Mouse (Mus musculus) urinary bladder, postnatal 36 days (tissue): ENCODE measurements around the gene Slc35e3.

Experiments
- DNase-seq, 2 experiments: peaks; one replicate each; pipeline ENCODE4 v3.0.0; 2022; ENCODE audit warnings: low spot score in 2 of 2, mixed read lengths in 1 of 2

Slc35e3 gene

DNA sequence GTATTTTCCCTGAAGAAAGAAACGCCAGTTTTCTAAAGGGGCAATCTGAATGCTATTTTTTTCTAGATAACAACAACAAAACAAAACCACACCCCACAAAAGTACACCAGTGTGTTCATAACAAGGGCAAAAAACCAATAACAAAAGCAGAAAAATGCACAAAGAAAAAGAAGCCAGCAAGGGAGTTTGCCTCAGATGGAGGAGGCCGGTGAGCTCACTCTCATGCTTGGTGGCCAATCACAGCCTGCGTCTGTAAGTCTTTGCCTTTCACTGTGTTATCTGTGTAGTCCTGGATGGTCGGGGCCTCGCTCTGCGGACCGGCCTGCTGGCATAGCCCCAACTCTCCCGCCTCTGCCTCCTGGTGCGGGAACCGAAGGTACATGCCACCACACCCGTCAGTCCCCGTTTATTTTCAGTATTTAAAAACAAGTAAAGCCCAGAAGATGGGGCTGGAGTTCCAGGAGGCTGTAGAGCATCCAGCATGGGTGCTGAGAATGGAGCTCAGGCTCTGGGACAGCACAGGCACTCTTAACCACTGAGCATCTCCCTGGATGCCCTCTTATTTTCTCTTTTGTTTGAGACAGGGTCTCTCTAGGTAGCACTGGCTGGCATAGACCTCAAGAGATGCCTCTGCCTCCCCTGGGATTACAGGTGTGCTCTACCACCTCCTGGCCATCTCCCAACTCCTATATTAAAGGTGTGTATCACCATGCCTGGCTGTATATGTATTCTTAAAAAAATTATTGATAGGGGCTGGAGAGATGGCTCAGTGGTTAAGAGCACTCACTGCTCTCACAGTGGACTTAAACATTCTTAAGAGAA, 30.3 kb upstream of the Slc35e3 start:
- no peak for DNase-seq

DNA sequence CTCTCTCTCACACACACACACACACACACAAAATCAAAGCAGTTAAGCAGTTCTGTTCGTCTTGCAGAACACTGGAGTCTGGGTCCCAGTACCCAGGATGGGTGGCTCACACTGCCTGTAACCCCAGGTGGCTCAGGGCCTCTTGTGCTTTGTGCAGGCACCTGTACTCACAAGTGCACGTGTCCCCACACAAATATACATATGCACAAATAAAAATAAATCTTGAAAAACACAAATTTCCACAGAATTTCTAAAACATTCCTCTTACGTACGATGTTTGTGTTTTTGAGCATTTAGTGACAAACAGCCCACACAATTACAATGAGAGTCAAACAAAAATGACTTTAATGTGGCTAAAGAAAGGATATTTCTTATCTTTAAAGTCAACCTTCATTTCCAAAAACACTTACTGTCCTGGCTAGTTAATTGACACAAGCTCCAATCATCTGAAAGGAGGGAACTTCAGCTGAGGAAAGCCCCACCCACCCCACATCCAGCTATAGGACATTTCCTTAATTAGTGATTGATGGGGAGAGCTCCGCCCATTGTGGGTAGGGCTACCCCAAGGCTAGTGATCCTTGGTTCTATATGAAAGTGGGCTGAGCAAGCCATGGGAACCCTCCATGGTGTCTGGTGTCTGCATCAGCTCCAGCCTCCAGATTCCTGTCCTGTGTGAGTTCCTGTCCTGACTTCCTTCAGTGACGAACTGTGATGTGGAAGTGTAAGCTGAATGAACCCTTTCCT, 29.4 kb upstream of the Slc35e3 start:
- no peak for DNase-seq

DNA sequence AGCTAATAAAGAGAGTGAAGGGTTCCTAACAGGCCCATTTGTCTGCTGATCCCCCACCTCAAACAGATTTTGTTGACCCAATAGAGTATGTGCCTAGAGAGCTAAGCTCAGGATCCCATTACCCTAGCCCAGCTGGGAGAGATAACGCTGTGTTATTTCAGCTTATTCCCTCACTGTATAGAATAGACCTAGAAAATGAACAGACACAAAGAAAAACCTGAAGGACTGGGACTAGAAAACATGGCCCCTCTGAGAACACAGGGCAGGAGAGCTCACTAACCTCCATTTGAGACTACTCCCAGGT, 28.6 kb upstream of the Slc35e3 start:
- DNase-seq = no peak

DNA sequence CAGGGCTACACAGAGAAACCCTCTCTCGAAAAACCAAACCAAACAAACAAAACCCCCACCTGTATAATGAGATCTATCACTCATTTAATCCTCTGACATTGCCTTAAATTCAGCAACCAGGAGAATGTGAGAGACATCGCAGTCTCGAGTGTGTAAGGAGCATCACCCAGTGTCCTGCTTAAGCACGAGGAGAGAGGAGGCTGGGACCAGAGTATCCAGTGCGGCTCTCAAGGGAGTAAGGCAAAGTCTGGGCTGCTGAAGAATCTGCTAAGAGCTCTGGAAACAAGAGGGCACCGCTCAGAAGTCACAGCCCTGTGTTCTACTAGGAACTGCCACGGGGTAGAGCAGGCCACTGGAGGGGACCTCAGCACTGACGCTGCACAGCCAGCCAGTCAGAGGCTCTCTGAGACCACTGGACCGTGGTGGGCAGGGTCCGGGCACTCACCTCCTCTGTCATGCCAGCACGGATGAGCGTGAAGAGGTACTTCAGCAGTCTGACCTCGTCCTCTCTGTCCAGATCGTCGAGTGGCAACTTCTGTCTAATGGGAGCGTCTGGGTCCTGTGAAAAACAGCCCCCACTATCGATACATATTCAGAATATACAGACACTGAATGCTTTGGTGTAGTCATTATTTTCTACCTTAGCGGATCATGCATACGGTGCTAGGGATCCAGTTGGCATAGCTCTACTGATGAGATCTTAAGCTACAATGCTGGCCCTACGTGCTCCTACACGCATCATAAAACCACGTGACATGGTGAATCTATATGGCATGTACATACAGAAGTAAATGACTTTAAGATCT, 28.0 kb upstream of the Slc35e3 start:
- no peak for DNase-seq

DNA sequence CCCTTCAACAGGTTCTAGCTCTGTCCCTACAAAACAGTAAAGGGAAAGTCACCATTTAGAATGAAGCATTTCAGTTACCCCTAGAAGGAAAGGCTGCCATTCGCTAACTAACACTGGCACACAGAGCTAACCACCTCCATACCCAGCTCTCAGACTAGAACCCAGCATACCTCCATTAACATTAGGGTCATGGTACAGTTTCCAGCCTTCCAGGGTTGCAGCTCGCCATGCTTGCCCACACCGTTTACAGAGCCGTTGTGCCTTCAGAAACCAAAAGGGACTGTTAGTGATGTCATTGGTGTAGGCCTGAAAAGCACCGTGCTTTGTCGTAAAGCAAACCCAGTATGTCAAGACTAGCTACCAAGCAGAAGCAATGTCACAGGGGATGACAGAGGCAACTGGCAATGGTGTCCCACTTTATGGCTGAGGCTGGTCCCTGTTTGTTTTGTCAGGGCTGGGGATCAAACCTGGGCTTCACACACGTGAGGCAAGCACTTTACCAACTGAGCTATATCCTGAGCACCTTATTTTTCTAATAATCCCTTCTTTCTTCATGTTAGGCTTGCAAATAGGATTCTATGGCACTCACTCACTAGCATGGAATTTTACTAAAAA, 27.0 kb upstream of the Slc35e3 start:
- no peak for DNase-seq

DNA sequence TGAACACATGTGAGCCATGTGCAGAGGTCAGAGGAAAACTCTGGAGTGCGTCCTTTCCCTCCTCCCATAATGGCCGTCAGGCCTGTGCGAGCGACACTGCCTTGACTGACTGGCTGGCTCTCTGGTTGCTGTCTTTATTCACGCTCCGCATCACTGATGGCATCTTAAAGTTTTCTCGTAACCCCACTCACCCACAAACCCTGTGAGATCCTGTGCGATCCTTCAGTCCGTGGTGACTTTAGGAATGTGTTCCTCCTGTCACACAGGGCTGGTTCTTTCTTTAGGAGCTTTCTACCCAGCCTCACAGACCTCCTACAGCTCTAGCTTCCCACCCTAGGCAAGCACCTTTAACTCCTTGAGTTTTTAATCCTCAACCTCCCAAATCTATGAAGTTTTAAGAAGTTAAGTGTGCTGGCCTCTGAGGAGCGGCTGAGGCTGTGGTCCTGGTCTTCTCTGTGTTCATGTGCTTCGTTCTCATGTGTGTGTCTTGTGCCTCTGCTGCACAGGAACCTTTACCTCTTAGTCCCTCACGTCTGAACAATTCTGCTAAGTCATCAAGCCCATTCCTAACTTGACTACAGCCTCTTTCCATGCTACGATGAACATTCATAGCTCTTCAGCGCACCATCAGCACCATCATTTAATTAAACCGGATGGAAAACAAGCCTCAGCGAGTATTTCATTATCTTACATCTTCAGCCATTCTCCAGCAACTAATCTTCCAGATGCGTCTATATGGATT, 26.4 kb upstream of the Slc35e3 start:
- DNase-seq = no peak

DNA sequence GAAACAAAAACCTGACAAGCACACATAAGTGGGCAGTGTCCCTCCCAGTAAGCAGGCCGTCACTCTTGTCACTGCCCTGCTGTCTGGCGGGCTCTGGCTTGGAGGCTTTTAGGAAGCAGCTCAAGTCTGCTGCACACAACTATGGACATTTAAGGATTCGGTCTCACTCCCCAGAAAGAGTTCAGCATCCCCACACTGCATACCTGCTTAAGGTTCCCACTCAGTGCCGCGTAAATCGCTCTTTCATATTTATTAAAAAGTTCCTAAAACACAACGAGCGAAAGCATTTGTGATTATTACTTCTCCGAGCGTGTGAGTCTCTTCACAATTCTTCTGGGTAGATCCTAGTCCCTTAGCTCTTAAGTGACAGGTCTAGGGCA, 25.0 kb upstream of the Slc35e3 start:
- DNase-seq = no peak

DNA sequence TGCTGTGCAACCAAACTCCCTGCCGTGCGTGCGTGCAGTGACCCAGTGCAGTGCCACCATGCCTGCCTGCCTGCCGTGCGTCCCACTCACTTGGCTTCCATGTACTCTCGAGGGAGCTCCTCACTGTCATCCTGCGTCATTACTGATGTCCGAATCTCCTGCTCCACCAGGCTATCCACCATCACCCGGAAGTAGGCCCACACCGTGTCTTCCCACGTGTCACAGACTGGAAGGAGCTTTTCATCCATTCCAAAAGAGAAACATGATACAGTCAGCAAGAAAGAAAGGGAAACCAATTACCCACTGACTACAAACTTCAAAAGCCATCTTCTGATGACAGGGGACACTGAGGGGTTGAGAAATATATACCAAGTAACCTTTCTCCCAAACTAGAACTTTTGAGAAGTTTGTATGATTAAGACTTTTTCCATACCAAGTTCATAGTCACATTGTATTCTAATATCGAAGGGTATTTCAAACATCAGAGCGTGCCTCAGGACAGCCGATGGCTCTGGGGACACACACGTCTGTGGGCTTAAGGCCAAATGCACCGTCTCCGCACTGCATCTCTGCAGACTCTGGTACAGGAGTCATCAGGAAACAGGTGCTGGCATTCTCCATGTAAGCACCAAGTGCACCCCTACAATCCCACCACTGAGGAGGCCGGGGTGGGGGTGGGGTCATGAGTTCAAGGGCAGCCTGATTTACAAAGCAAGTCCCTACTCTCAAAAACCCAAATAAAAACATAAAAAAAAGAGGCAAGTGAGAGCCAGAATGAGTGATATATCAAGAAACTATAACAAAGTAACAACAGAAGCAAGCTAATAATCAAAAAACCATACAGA, 24.3 kb upstream of the Slc35e3 start:
- DNase-seq = no peak

DNA sequence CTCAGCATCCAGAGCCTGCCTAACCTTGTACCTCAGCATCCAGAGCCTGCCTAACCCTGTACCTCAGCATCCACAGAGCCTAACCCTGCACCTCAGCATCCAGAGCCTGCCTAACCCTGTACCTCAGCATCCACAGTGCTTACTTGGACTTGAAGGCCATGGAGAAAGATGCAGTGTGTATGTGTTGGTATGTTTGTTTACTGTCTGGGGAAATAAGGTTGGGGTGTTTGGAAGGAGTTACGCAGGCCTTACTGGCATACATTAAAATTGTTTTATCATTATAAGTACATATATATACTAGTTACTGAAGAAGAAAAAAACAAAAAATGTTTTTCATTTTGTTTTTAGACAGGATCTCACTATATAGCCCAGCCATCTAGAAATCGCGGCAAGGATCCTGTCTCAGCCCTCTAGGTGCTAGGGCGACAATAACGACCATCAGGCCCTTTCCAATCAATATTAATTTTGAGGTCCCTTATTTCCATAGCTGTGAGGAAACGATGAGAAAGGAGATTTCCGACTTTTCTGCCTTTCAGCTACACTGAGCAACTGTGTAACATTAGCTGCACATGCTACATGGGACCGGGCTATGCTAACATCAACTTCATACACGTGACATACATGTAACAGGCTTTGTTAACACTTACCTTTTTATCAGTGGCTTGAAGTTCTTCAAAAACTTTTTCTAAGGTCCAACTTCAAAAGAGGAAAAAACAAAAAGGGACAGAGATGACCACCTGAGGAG, 23.5 kb upstream of the Slc35e3 start:
- DNase-seq = no peak

DNA sequence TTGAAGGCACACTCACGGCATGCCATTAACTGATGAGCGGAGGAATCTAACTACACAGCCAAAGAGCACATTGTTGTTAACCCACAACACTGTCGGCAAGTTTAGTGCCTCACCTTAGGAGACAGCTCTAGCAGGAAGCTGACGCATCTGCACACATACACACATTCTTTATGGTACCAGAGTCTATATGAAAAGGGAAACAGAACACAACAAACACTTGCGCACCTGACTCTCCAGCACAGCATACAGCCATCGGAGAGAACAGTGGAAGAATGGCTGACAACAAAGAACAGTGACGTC, 21.9 kb upstream of the Slc35e3 start:
- DNase-seq = no peak

DNA sequence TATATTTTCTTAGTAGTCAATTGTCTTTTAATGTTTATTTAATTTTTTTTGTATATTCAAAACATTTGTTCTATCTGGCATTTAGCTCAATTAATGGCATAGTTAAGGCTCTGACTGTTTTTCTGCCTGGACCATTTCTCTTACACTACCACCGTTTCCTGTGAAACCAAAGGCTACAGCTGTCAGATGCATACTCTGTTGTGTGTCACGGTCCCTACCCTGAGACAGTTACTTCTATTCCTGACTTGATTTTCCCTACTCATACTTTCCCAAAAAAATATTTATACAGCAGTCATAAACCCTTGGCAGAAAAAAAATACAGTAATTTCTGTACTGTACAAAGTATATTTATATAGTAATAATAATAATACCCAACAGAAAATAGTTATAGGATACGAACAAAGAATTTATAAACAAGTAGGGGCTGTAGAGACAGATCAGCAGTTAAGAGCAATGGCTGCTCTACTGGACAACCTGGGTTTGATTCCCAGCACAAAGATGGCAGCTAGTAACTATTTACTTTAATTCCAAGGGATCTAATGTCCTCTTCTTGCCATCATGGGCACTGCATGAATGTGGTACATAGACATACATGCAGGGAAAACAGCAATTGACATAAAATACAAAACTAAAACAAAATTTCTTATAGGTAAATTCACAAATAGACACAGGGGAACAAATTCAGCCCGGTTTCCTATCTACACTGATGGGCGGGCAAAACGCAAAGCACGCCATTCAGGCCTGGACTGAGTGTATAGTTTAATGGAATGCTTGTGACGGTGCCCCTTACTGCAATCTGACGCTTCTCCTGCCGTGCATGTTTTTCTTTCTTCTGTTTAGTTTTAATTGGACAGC, 21.3 kb upstream of the Slc35e3 start:
- no peak for DNase-seq

DNA sequence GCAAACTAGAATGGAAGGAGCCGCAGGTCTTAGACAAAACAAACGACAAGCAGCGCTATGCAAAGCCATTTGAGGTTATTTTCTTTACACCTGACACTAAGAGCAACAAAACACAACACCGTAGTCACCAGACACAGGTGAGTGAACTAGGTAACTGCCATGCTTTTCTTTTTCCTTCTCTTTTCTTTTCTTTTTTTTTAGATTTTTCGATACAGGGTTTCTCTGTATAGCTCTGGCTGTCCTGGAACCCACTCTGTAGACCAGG, 20.7 kb upstream of the Slc35e3 start:
- no peak for DNase-seq

DNA sequence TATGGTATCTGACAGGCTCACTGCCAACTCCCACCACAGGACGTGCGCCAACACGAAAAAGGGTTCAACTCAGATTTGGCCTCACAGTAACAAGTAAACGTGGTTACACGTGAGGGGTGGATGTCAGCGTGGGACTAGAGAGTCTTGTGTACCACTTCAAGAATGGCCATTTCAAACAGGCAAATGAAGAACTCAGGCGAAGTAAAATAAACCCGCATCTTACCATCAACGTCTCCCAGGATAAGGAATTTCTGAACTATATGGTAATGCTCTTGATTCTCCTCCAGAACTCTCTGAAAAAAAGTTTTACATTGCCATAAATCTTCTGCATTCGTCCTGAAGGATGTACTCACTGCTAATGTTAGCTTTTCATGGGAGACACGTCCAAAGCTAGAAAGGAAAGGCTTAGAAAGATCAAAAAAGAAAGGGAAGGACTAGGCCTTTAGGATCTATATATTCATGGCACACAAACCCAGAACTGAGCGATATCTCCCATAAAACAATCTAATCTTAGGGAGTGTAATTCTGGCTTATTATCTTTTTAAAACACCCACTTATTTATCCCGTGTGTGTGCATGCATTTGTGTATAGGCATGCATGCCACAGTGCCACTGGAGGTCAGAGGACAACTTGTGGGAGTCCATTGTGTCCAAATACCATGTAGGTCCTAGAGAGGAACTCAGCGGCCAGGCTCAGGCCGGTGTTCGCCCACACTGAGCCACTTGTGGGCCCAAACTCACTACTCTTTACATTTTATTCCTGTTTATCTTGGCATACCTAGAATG, 20.1 kb upstream of the Slc35e3 start:
- DNase-seq = no peak

DNA sequence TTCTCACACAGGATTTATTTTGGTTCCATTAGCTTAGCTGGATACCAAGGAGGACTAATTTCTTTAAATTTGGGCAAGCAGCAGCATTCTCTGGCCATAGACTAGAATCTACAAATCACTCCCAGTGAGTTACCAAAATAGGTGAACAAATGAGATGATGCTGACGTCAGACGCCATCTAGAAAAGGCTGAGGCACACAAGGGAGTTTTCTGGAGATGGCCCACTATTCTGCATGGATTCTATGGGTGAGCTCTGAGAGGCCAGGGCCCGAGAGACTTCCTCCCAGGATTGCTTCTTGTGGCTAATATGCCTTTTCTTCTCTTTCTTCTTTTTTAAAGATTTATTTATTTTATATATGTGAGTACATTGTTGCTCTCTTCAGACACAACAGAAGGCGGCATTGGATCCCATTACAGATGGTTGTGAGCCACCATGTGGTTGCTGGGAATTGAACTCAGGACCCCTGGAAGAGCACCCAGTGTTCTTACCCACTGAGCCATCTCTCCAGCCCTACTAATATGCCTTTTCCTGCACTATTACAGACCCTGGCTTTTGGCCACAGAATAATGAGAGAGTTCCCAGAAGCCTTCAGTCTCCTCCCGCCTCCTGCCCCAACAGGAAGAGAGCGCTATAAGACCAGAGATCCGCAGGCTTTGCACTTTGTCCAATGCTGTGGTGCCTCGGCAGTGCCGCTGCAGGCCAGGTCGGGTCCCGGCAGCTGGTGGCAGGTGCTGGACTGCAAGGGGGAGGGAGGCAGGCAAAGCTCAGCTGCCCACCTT, 19.1 kb upstream of the Slc35e3 start:
- DNase-seq = no peak

DNA sequence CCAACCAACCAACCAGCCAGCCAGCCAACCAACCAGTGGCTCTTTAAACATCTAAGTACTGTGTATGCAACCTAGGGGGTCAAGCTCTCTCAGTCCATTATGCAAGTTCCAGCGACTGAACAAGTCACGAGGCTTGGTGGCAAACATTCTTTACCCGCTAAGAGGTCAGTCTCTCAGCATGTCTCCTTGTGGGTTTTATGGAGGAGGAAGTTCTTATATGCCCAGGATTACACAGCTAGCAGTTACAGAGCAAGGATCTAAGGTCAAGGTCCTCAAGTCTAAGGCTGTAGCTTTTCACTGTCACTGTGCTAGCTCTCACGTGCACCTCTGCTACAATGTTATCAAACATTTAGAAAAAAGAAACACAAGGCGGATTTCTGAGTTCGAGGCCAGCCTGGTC, 18.4 kb upstream of the Slc35e3 start:
- no peak for DNase-seq

DNA sequence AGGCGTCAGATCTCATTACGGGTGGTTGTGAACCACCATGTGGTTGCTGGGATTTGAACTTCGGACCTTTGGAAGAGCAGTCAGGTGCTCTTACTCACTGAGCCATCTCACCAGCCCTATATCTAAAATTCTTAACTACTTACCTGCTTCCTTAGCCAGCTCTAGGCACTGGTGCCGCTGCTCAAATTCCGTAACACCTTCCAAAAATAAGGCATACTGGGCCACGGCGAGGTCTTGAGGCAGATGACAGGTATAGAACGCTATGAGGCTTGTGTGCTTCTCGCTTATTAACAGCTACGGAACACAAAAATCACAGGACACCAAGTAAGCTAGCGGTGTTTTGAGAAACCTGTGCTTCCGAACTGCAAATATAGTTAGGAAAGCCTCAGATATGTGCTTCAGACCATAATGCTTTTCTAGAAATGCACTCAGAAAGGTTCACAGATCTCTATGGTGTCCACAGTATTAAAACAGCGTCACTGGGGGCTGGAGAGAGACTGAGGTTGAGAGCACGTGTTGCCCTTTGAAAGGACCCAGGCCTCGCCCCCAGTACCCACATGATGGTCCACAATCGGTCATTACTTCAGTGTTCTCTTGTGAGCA, 17.5 kb upstream of the Slc35e3 start:
- no peak for DNase-seq

DNA sequence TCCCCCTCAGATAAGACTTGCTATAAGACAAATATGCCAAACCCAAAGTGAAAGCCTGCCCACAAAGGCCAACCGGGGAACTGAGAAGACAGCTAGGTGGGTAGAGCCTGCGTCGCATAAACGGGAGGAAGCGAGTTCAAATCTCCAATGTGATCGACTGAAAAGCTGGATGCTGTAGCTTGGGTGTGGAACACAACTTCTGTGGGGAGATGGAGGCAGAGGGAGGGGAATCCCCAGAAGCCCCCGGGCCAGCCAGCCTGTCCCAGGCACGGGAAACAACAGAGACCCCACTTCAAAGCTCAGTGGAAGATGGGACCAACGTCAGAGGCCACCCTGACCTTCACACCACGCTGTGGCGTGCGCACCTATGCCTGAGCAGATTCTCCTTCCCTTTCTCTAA, 16.8 kb upstream of the Slc35e3 start:
- DNase-seq = no peak
